Mouse (Mus musculus): ENCODE data around the gene Cx3cl1.
A peak's percentile ranks its signal among the peaks of the same experiment; 100 is the strongest.

Cx3cl1 gene

GRCm38 (mm10) chr8:94773700-94774171 is 1.9 kb downstream of the Cx3cl1 start:
- no peak for DNase-seq (ENCODE audit: low spot score)

- DNase-seq (ENCODE audit: low spot score): peak; percentile 43
These were observed 2.8 kb downstream of the Cx3cl1 start for GRCm38 (mm10) chr8:94774601-94775000.

GRCm38 (mm10) chr8:94776346-94776745 is 4.5 kb downstream of the Cx3cl1 start:
- no peak for DNase-seq (ENCODE audit: low spot score)

GRCm38 (mm10) chr8:94778036-94778435 is 6.2 kb downstream of the Cx3cl1 start:
- DNase-seq (ENCODE audit: low spot score): no peak

- peak; percentile 66 for DNase-seq (ENCODE audit: low spot score)
These were observed 6.7 kb downstream of the Cx3cl1 start for GRCm38 (mm10) chr8:94778473-94778872.

- DNase-seq (ENCODE audit: low spot score): no peak
These were observed 7.2 kb downstream of the Cx3cl1 start for GRCm38 (mm10) chr8:94778895-94779533.

- DNase-seq (ENCODE audit: low spot score): no peak
These were observed 7.9 kb downstream of the Cx3cl1 start for GRCm38 (mm10) chr8:94779534-94780294.

GRCm38 (mm10) chr8:94780491-94781154 is 8.8 kb downstream of the Cx3cl1 start:
- no peak for DNase-seq (ENCODE audit: low spot score)

GRCm38 (mm10) chr8:94781155-94781837 is 9.5 kb downstream of the Cx3cl1 start:
- no peak for DNase-seq (ENCODE audit: low spot score)

- DNase-seq (ENCODE audit: low spot score): no peak
These were observed 10.0 kb downstream of the Cx3cl1 start for GRCm38 (mm10) chr8:94781838-94782235.

GRCm38 (mm10) chr8:94783890-94784289 is 12.1 kb downstream of the Cx3cl1 start:
- DNase-seq (ENCODE audit: low spot score): no peak

- DNase-seq (ENCODE audit: low spot score): peak; percentile 79
These were observed 13.6 kb downstream of the Cx3cl1 start for GRCm38 (mm10) chr8:94785247-94785985.

GRCm38 (mm10) chr8:94785995-94786595 is 14.3 kb downstream of the Cx3cl1 start:
- no peak for DNase-seq (ENCODE audit: low spot score)

GRCm38 (mm10) chr8:94787524-94788501 is 16.0 kb downstream of the Cx3cl1 start:
- peak; percentile 57 for DNase-seq (ENCODE audit: low spot score)

GRCm38 (mm10) chr8:94789256-94789955 is 17.6 kb downstream of the Cx3cl1 start:
- DNase-seq (ENCODE audit: low spot score): no peak

- no peak for DNase-seq (ENCODE audit: low spot score)
These were observed 22.6 kb downstream of the Cx3cl1 start for GRCm38 (mm10) chr8:94794368-94794767.

- no peak for DNase-seq (ENCODE audit: low spot score)
These were observed 23.0 kb downstream of the Cx3cl1 start for GRCm38 (mm10) chr8:94794782-94795181.

GRCm38 (mm10) chr8:94800278-94800968 is 28.6 kb downstream of the Cx3cl1 start:
- DNase-seq (ENCODE audit: low spot score): no peak

All from lung, postnatal 25 days (tissue).